Mouse (Mus musculus) lung, postnatal 0 days (tissue): ENCODE results near the gene Sf3a2. TPM values are rescaled to one million over a fixed set of nuclear protein-coding genes. Genes with fewer than 3 reads are reported as not detected.
A peak's percentile ranks its signal among the peaks of the same experiment; 100 is the strongest.

Experiments
- ATAC-seq: fragments of 200-750 bp; cut with Nextera tagmentation; 2 replicates; pipeline ENCODE4 v1.8.0; 2017; ENCODE audit warnings: moderate library complexity
- DNase-seq: peaks from one replicate; pipeline ENCODE4 v3.0.0-alpha.2; 2016; ENCODE audit warnings: low spot score
- H3K27ac ChIP-seq: fragments of 300-500 bp; sonication (generic); 2 replicates; pipeline ENCODE4 v1.5.1; 2014; ENCODE audit warnings: antibody characterized with exemption, mild to moderate bottlenecking, low read length, mixed read lengths
- H3K27me3 ChIP-seq: fragments of 300-500 bp; sonication (generic); replicated peaks from 2 replicates; pipeline ENCODE4 v1.6.1; 2014; ENCODE audit warnings: low read length, mixed read lengths; ENCODE audit not compliant: insufficient read depth
- H3K36me3 ChIP-seq: fragments of 300-500 bp; sonication (generic); 2 replicates; pipeline ENCODE4 v1.6.1; 2014; ENCODE audit warnings: low read length, mixed read lengths; ENCODE audit not compliant: insufficient read depth
- H3K4me1 ChIP-seq: fragments of 300-500 bp; sonication (generic); 2 replicates; pipeline ENCODE4 v1.6.1; 2014; ENCODE audit warnings: antibody characterized with exemption, low read depth, low read length, mixed read lengths; ENCODE audit not compliant: insufficient read depth
- H3K4me2 ChIP-seq: fragments of 300-500 bp; sonication (generic); replicated peaks from 2 replicates; pipeline ENCODE4 v1.6.1; 2014; ENCODE audit warnings: low read depth, mild to moderate bottlenecking, low read length, moderate library complexity, mixed read lengths
- H3K4me3 ChIP-seq: fragments of 300-500 bp; sonication (generic); 2 replicates; pipeline ENCODE4 v1.5.1; 2014; ENCODE audit warnings: low read depth, low read length
- H3K9ac ChIP-seq: fragments of 300-500 bp; sonication (generic); replicated peaks from 2 replicates; pipeline ENCODE4 v1.6.1; 2014; ENCODE audit warnings: low read depth, mild to moderate bottlenecking
- H3K9me3 ChIP-seq: fragments of 300-500 bp; sonication (generic); 2 replicates; pipeline ENCODE4 v1.6.1; 2016; ENCODE audit warnings: low read length, mixed read lengths
- CTCF ChIP-seq: IDR thresholded peaks from 2 replicates; pipeline ENCODE4 v1.5.1; 2016; ENCODE audit warnings: antibody characterized with exemption, mild to moderate bottlenecking
- EP300 ChIP-seq: IDR thresholded peaks from 2 replicates; pipeline ENCODE4 v1.6.1; 2016; ENCODE audit warnings: antibody characterized with exemption, mild to moderate bottlenecking, control low read depth
- WGBS: fragments of 180-500 bp; shearing (Covaris S2); extraction: QIAGEN DNeasy Blood & Tissue Kit; methylation state at CpG from one replicate; pipeline ENCODE4 v1.1.7; 2014; 5-methylcytosine and 5-hydroxymethylcytosine counted together
- polyA plus RNA-seq: library from polyadenylated mRNA; unstranded; fragments of >200 nt; fragmentation: Nextera tagmentation; extraction: Ambion mirVana; gene quantifications from 2 replicates; pipeline ENCODE4 v1.2.1, GENCODE M21; 2015

Sf3a2 gene
- polyA plus RNA-seq, 1 experiment from 2014 or later = 29.4 TPM

DNA sequence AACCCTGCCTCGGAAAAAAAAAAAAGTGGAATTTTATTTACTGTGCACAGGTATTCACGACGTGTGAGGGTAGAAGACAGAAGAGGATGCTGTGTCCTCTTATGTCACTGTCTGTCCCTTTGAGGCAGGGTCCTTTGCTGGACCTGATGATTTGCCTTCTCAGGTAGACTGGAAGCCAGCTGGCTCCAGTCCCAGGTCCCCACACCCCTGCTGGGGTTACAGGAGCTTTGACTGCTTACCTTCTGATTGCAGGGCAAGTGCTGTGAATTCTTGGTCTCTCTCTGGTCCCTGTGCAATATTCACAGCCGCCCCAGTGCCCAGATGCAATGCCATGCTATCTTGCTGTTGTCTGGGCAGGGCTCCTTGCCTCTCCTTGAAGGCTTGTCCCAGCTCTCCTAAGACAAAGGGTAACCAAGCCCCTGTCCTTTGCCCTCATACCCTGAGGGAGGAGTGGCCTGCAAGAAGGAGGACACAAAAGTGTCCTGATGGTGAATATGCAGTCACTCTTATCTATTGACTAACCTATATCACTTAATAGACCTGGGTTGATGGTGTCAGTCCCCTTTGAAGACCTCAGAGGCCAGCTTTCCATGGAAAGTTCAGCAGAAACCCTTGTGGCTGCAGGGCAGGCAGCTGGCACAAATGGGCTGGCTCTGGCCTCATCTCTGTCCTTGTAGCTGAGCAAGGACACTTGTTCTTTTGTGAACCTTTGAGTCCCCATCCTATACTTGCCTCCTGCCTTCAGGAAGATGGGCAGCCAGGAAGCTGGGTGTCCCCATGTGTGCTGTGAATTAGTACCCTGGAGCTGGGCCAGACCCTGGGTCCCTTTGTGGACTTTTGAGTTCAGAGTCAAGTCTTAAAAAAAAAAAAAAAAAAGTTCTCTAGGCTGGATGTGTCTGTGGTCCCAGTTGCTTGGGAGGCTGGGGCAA lies 37.1 kb upstream of the Sf3a2 start:
- H3K36me3 ChIP-seq = no peaks in the 10 kb centered on the region
- no peak overlapping the region for H3K4me3 ChIP-seq
- WGBS = 68% methylated on average over 4 of the region's 4 CpGs
- DNase-seq = no peak
- ATAC-seq = no peak
- H3K9ac ChIP-seq = no peak overlapping the region
- H3K4me2 ChIP-seq = no peak overlapping the region
- no peaks in the 10 kb centered on the region for H3K27me3 ChIP-seq
- TF ChIP-seq CTCF = no peak
- TF ChIP-seq EP300 = no peak
- no peak overlapping the region for H3K27ac ChIP-seq
- no peaks in the 10 kb centered on the region for H3K9me3 ChIP-seq
- H3K4me1 ChIP-seq = peaks cover 13% of the 10 kb centered on the region

DNA sequence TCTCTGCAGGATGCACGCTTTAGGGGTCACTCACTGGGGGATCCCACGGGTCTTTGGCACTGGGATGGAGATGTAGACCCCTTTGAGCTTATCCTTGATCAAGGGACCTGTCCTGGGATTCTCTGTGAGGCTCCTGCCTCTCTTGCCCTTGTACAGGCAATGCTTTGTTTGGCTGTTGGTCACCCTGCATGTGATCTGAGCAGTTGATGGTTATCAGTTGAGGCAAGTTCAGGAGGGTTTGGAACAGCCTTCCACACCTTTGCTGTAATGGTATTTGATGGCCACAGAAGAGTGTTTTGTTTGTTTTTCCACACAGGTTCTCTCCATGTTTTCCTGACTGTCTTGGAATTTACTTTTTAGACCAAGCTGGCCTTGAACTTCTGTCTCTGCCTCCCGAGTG lies 36.2 kb upstream of the Sf3a2 start:
- peaks cover 3% of the 10 kb centered on the region; the same call in 1 of the 2 replicates for H3K4me1 ChIP-seq
- no peaks in the 10 kb centered on the region for H3K27me3 ChIP-seq
- no peaks in the 10 kb centered on the region for H3K9me3 ChIP-seq
- no peak for TF ChIP-seq EP300
- TF ChIP-seq CTCF = no peak
- no peak overlapping the region for H3K27ac ChIP-seq
- no peaks in the 10 kb centered on the region for H3K36me3 ChIP-seq
- no peak overlapping the region for H3K9ac ChIP-seq
- no peak overlapping the region for H3K4me3 ChIP-seq
- 65% methylated on average over 3 of the region's 3 CpGs for WGBS
- no peak for ATAC-seq
- H3K4me2 ChIP-seq = no peak overlapping the region
- no peak for DNase-seq

DNA sequence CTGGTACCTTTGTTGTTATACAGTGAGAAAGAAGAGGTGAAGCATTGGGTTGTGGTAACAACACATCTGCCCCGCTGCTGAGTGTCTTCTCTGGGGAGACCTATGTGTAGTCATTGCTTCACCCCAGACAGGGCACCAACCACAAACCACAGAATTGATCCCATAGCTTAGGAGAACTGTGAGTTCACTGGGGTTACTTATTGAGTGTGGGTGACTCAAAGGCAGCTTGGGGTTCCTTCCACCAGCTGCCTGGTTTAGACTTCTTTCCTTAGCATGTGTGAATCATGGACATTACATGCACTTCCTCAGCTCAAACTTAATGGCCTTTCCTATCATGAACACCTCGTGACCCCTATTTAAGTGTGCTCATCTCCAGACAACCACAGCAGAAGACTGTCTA lies 34.5 kb upstream of the Sf3a2 start:
- Histone ChIP-seq H3K27me3 (no peaks in the 10 kb centered on the region), H3K4me2 (no peak overlapping the region), H3K27ac (no peak overlapping the region), H3K4me3 (no peak overlapping the region), H3K9ac (no peak overlapping the region), H3K9me3 (no peaks in the 10 kb centered on the region), H3K36me3 (peaks cover 6% of the 10 kb centered on the region; the same call in 1 of the 2 replicates), H3K4me1 (no peaks in the 10 kb centered on the region)
- WGBS = 91% methylated on average over 2 of the region's 2 CpGs
- DNase-seq (no peak), ATAC-seq (no peak)
- no peak for TF ChIP-seq CTCF

DNA sequence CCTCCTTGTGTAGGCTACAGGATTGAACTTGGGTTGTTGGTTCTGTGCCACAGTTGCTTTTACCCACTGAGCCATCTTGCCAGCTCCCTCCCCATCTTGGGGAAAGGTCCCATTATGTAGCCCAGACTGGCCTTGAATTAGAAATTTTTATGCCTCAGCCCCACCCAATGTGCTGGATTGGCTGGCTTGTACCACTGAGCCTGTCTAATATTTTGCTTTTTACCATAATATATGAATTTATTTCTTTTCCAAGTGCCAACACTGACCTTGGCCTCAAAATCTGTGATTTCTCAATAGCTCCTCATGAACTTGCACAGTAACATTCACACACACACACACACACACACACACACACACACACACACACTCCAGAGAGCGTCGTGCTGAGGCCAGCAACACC lies 32.3 kb upstream of the Sf3a2 start:
- WGBS = 47% methylated on average over 2 of the region's 2 CpGs
- Histone ChIP-seq H3K9me3 (no peaks in the 10 kb centered on the region), H3K4me1 (no peaks in the 10 kb centered on the region), H3K27me3 (no peaks in the 10 kb centered on the region), H3K4me3 (no peak overlapping the region), H3K36me3 (peaks cover 15% of the 10 kb centered on the region), H3K9ac (no peak overlapping the region), H3K27ac (peak overlapping the region; percentile 74), H3K4me2 (no peak overlapping the region)
- ATAC-seq (peak; percentile 42), DNase-seq (no peak)
- TF ChIP-seq EP300 (no peak), CTCF (no peak)

DNA sequence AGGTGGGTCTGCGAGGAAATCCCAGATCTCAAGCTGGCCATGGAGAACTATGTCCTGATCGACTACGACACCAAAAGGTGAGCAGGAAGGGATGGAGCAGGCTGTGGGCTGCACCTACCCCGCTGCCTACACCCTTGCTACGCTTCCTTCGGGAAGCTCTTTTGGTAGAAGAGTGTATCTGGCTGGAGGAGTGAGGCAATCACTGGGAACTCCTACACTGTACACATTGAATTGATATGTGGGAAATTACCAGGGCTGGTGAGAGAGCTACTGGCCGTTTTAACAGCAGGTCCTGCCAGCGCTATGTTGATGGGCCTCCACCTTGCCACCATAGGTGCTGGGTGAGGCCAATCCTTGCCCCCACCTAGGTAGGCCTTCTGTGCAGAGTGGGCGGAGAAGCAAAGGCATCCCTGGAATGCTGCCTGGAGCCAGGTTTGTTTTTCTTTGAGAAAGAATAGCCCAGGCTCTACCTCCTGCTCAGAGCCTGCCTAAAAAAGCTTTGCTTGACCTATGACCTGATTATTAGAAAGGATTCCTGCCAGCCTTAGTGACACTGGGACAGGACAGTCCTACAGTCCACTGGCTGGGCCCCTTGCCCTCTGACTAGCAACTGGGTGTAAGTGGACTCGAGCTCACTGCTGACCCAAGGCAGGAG lies 31.7 kb upstream of the Sf3a2 start:
- H3K36me3 ChIP-seq = peaks cover 20% of the 10 kb centered on the region
- no peaks in the 10 kb centered on the region for H3K4me1 ChIP-seq
- no peak overlapping the region for H3K9ac ChIP-seq
- WGBS = 51% methylated on average over 10 of the region's 10 CpGs
- TF ChIP-seq CTCF = no peak
- no peak for TF ChIP-seq EP300
- DNase-seq = peak; percentile 61
- no peak overlapping the region for H3K4me3 ChIP-seq
- no peaks in the 10 kb centered on the region for H3K27me3 ChIP-seq
- no peak overlapping the region for H3K4me2 ChIP-seq
- H3K27ac ChIP-seq = peak overlapping the region; percentile 74
- H3K9me3 ChIP-seq = no peaks in the 10 kb centered on the region
- peak; percentile 84 for ATAC-seq

DNA sequence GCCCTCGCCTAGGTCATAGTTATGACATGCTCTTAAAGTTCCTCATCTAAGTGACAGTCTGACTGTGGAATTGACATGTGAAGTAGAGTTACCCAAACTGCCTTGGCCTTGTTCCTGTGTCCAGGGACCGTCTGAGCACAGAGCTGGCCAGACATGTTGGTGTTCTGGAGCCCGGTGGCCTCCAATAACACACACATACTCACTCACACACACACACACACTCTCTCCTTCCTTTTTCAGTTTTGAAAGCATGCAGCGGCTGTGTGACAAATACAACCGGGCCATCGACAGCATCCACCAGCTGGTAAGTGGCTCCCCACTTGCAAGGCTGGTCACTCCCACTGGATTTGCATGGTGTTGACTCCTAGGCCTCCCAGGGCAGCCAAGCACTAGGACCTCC lies 29.6 kb upstream of the Sf3a2 start:
- Histone ChIP-seq H3K27ac (no peak overlapping the region), H3K4me3 (no peak overlapping the region), H3K4me2 (no peak overlapping the region), H3K9ac (no peak overlapping the region), H3K36me3 (peaks cover 26% of the 10 kb centered on the region), H3K4me1 (no peaks in the 10 kb centered on the region), H3K27me3 (no peaks in the 10 kb centered on the region), H3K9me3 (no peaks in the 10 kb centered on the region)
- 86% methylated on average over 6 of the region's 6 CpGs for WGBS
- ATAC-seq (no peak), DNase-seq (no peak)
- no peak for TF ChIP-seq EP300
- TF ChIP-seq CTCF = no peak
